Mouse (Mus musculus) heart, embryonic 12.5 days (tissue): ENCODE data around the gene Impg2. TPM values are rescaled to one million over a fixed set of nuclear protein-coding genes. Genes with fewer than 3 reads are reported as not detected.

Experiments
- ATAC-seq: fragments of 200-750 bp; cut with Nextera tagmentation; 2 replicates; pipeline ENCODE4 v1.8.0; 2017; ENCODE audit warnings: moderate TSS enrichment, moderate library complexity; ENCODE audit not compliant: insufficient number of reproducible peaks, low FRiP score
- H3K27ac ChIP-seq: fragments of 300-500 bp; sonication (generic); 2 replicates; pipeline ENCODE4 v1.5.1; 2016; ENCODE audit warnings: mild to moderate bottlenecking, moderate library complexity; ENCODE audit not compliant: poor library complexity, severe bottlenecking
- H3K27me3 ChIP-seq: fragments of 300-500 bp; sonication (generic); replicated peaks from 2 replicates; pipeline ENCODE4 v1.6.1; 2016; ENCODE audit warnings: mild to moderate bottlenecking, moderate library complexity
- H3K36me3 ChIP-seq: fragments of 300-500 bp; sonication (generic); 2 replicates; pipeline ENCODE4 v1.6.1; 2016; ENCODE audit warnings: mild to moderate bottlenecking, moderate library complexity
- H3K4me1 ChIP-seq: fragments of 300-500 bp; sonication (generic); replicated peaks from 2 replicates; pipeline ENCODE4 v1.6.1; 2016; ENCODE audit warnings: mild to moderate bottlenecking
- H3K4me2 ChIP-seq: fragments of 300-500 bp; sonication (generic); 2 replicates; pipeline ENCODE4 v1.6.1; 2016; ENCODE audit warnings: mild to moderate bottlenecking, moderate library complexity
- H3K4me3 ChIP-seq: fragments of 300-500 bp; sonication (generic); 2 replicates; pipeline ENCODE4 v1.5.1; 2016; ENCODE audit warnings: mild to moderate bottlenecking
- H3K9ac ChIP-seq: fragments of 300-500 bp; sonication (generic); 2 replicates; pipeline ENCODE4 v1.6.1; 2016; ENCODE audit warnings: mild to moderate bottlenecking, moderate library complexity
- H3K9me3 ChIP-seq: fragments of 300-500 bp; sonication (generic); replicated peaks from 2 replicates; pipeline ENCODE4 v1.6.1; 2016; ENCODE audit warnings: mild to moderate bottlenecking, moderate library complexity
- WGBS: fragments of 180-500 bp; shearing (Covaris S2); methylation state at CpG from one replicate; pipeline ENCODE4 v1.1.7; 2016; 5-methylcytosine and 5-hydroxymethylcytosine counted together
- polyA plus RNA-seq: library from polyadenylated mRNA; unstranded; fragments of >200 nt; fragmentation: Nextera tagmentation; extraction: Ambion mirVana; gene quantifications from 2 replicates; pipeline ENCODE4 v1.2.1, GENCODE M21; 2016

Gene Impg2
- polyA plus RNA-seq, 1 experiment from 2014 or later = 0.08 TPM

DNA sequence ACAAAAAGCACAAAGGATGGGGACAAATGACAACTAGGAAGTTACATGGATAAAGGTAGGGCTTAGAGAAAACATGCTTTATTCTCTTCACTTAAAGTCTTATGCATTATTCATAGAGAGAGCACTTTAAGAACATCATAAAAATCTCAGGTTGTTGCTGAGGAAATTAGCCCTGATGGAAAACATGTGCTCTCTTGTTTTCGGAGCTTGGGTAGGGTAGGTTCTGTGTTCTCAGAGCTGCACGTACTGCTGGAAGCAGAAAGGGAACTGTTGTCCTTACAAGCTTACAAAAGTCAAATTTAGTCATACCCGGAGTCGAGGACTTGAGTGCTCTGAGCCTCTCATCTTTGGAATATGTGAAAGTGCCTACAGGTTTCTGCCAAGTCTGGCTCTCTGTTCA, 98.9 kb downstream of the Impg2 start:
- H3K27me3 ChIP-seq = no peaks in the 10 kb centered on the region
- H3K9ac ChIP-seq = no peak overlapping the region
- WGBS = 79% methylated on average over 4 of the region's 4 CpGs
- H3K9me3 ChIP-seq = no peaks in the 10 kb centered on the region
- no peak overlapping the region for H3K4me2 ChIP-seq
- no peaks in the 10 kb centered on the region for H3K4me1 ChIP-seq
- no peak overlapping the region for H3K27ac ChIP-seq
- ATAC-seq = no peak
- no peaks in the 10 kb centered on the region for H3K36me3 ChIP-seq
- no peak overlapping the region for H3K4me3 ChIP-seq

DNA sequence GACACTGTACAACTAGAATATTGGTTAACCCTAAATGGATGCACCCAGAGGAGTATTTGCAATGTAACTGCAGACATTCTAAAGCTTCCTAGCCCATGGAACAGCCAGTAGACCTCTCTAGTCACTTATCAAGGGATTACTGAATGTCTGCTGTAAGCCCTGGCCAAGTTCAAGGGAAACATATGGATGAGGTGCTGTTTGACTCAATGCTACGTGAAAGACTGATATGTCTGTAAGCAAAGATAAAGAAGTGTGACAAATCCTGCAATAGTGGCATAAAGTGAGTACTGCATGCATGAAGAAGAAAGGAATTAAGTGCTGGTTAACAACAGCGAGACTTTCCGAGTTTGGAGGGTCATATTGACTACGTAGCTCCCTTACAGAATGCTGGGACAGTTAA, 100.1 kb downstream of the Impg2 start:
- no peak for ATAC-seq
- Histone ChIP-seq H3K27ac (no peak overlapping the region), H3K36me3 (no peaks in the 10 kb centered on the region), H3K9ac (no peak overlapping the region), H3K9me3 (no peaks in the 10 kb centered on the region), H3K4me3 (no peak overlapping the region), H3K4me2 (no peak overlapping the region), H3K27me3 (no peaks in the 10 kb centered on the region), H3K4me1 (no peaks in the 10 kb centered on the region)
- 71% methylated on average over 4 of the region's 4 CpGs for WGBS

DNA sequence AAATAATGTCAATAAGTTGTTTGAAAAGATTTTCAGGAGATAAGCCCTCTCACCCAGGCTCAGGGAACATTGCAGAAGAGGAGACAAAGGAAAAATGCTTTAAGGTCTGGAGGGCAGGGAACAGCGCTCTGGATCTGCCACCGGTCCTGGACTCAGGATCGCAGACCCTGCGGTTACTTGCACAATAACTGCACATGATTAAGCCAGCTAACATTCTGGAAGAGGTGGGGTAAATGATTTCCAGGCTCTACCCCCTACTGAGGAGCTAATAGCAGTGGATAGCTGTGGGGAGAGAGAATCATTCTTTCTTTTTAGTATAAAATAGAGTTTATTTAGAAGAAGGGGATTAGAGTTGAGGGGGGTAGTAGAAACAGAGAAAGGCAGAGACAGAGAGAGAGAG, 103.5 kb downstream of the Impg2 start:
- H3K9me3 ChIP-seq = no peaks in the 10 kb centered on the region
- ATAC-seq = no peak
- WGBS = 91% methylated on average over 4 of the region's 4 CpGs

DNA sequence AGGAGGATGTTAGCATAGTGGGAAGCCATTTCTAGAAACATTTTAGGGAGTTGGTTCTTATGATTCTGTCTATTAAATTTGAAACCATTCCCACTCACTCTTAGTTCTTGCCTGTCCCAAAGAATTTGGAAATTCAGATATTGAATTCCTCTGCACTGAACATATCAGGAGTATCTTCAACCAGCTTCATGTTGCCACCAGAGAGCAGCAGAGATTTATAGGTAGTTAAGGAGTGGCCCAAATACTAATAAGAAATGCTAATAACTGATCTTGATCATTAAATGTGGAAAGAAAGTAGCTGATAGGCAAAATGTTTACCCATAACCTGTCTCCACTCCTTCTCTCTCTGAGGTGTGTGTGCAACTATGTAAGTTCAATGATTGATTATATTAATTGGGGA, 107.2 kb downstream of the Impg2 start:
- no peaks in the 10 kb centered on the region for H3K27me3 ChIP-seq
- H3K4me3 ChIP-seq = no peak overlapping the region
- H3K9ac ChIP-seq = no peak overlapping the region
- H3K27ac ChIP-seq = no peak overlapping the region
- no peaks in the 10 kb centered on the region for H3K4me1 ChIP-seq
- H3K9me3 ChIP-seq = no peaks in the 10 kb centered on the region
- H3K4me2 ChIP-seq = no peak overlapping the region
- no peaks in the 10 kb centered on the region for H3K36me3 ChIP-seq
- no peak for ATAC-seq

More for the DNA sequence above, 103.5 kb downstream of the Impg2 start:
- H3K36me3 ChIP-seq = no peaks in the 10 kb centered on the region
- H3K9ac ChIP-seq = no peak overlapping the region
- no peaks in the 10 kb centered on the region for H3K27me3 ChIP-seq
- no peak overlapping the region for H3K4me3 ChIP-seq
- no peak overlapping the region for H3K4me2 ChIP-seq
- H3K27ac ChIP-seq = no peak overlapping the region
- no peaks in the 10 kb centered on the region for H3K4me1 ChIP-seq

Other genes starting within 250 kb of the Impg2 start
- 613 and 621 TPM in 2 replicates for gene Rpl24, start 238.0 kb upstream of the Impg2 start, polyA plus RNA-seq
- gene Zbtb11, start 230.4 kb upstream of the Impg2 start, polyA plus RNA-seq = 14.2 and 17.3 TPM in 2 replicates
- gene Pcnp, start 174.6 kb upstream of the Impg2 start, polyA plus RNA-seq = 177 and 180 TPM in 2 replicates
- gene Trmt10c, start 166.5 kb upstream of the Impg2 start, polyA plus RNA-seq = 23.0 and 24.3 TPM in 2 replicates
- gene Senp7, start 156.0 kb upstream of the Impg2 start, polyA plus RNA-seq = 20.8 and 24.8 TPM in 2 replicates